Mouse (Mus musculus) intestine, embryonic 14.5 days (tissue): ENCODE data around the gene Hba-a2. TPM values are rescaled to one million over a fixed set of nuclear protein-coding genes. Genes with fewer than 3 reads are reported as not detected.
A peak's percentile ranks its signal among the peaks of the same experiment; 100 is the strongest.

Experiments
- ATAC-seq: fragments of 200-750 bp; cut with Nextera tagmentation; replicated peaks from 2 replicates; pipeline ENCODE4 v1.8.0; 2017; ENCODE audit warnings: low read depth, moderate number of reproducible peaks, moderate TSS enrichment, moderate library complexity; ENCODE audit not compliant: low FRiP score, low TSS enrichment
- DNase-seq: peaks from one replicate; pipeline ENCODE4 v3.0.0-alpha.2; 2018; ENCODE audit warnings: low spot score
- H3K27ac ChIP-seq: fragments of 300-500 bp; sonication (generic); 2 replicates; pipeline ENCODE4 v1.5.1; 2014; ENCODE audit warnings: low read depth, mild to moderate bottlenecking, control low read depth
- H3K27me3 ChIP-seq: fragments of 300-500 bp; sonication (generic); replicated peaks from 2 replicates; pipeline ENCODE4 v1.6.1; 2014; ENCODE audit warnings: low read length, control low read depth; ENCODE audit not compliant: control insufficient read depth, insufficient read depth
- H3K36me3 ChIP-seq: fragments of 300-500 bp; sonication (generic); 2 replicates; pipeline ENCODE4 v1.6.1; 2014; ENCODE audit warnings: low read length, control low read depth; ENCODE audit not compliant: control insufficient read depth, insufficient read depth
- H3K4me1 ChIP-seq: fragments of 300-500 bp; sonication (generic); replicated peaks from 2 replicates; pipeline ENCODE4 v1.6.1; 2014; ENCODE audit warnings: low read length, control low read depth, mixed read lengths; ENCODE audit not compliant: control insufficient read depth, insufficient read depth
- H3K4me2 ChIP-seq: fragments of 300-500 bp; sonication (generic); 2 replicates; pipeline ENCODE4 v1.6.1; 2014; ENCODE audit warnings: low read length
- H3K4me3 ChIP-seq: fragments of 300-500 bp; sonication (generic); 2 replicates; pipeline ENCODE4 v1.5.1; 2014; ENCODE audit warnings: low read depth, low read length, control low read depth, mixed read lengths
- H3K9ac ChIP-seq: fragments of 300-500 bp; sonication (generic); 2 replicates; pipeline ENCODE4 v1.6.1; 2014; ENCODE audit warnings: mild to moderate bottlenecking, low read length
- H3K9me3 ChIP-seq: fragments of 300-500 bp; sonication (generic); 2 replicates; pipeline ENCODE4 v1.6.1; 2016; ENCODE audit warnings: low read length, control low read depth; ENCODE audit not compliant: control insufficient read depth
- WGBS: fragments of 180-500 bp; shearing (Covaris S2); extraction: QIAGEN DNeasy Blood & Tissue Kit; methylation state at CpG from one replicate; pipeline ENCODE4 v1.1.7; 2014; 5-methylcytosine and 5-hydroxymethylcytosine counted together
- polyA plus RNA-seq: library from polyadenylated mRNA; unstranded; fragments of >200 nt; fragmentation: Nextera tagmentation; extraction: Ambion mirVana; gene quantifications from 2 replicates; pipeline ENCODE4 v1.2.1, GENCODE M21; 2014

Gene Hba-a2
- polyA plus RNA-seq, 1 experiment from 2014 or later, result 7,428 TPM

DNA sequence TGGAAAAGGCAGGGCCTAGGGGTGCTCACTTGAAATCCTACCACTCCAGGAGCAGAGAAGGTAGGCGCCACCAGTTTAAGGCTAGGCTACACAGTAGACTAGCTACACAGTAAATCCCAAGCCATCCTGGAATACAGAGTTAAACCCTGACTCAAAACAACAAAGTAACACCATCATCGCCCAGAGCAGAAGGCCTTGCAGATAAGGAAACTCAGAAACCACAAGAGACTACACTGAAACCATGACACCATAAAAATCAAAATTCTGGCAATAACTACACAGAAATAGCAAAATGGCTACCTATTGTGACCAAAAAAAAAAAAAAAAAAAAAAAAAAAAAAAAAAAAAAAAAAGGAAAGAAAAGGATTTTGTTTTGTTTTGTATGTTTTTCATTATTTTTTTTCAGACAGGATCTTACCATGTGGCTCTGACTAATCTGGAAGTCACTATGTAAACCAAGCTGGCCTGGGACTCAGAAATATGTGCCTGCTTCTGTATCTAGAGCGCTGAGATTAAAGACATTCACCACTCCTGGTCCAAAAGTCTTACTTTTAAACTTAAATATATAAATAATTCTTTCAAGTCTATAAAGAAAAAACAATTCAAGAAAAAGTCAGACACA is 31.1 kb upstream of the Hba-a2 start:
- H3K9ac ChIP-seq, result no peak overlapping the region
- H3K27me3 ChIP-seq, result no peaks in the 10 kb centered on the region
- H3K4me1 ChIP-seq, result 0 out of 2 replicates have a peak, but pooled peaks cover 11% of the 10 kb centered on the region
- H3K27ac ChIP-seq, result no peak overlapping the region
- no peaks in the 10 kb centered on the region for H3K9me3 ChIP-seq
- no peak for ATAC-seq
- DNase-seq, result no peak
- H3K36me3 ChIP-seq, result peaks cover 12% of the 10 kb centered on the region
- no peak overlapping the region for H3K4me2 ChIP-seq
- no peak overlapping the region for H3K4me3 ChIP-seq
- 97% methylated on average over 3 of the region's 3 CpGs for WGBS

GRCm38 (mm10) chr11:32266194-32266593 is 30.1 kb upstream of the Hba-a2 start:
- WGBS, result 92% methylated on average over 6 of the region's 6 CpGs
- Histone ChIP-seq H3K36me3 (peaks cover 4% of the 10 kb centered on the region; the same call in 1 of the 2 replicates), H3K9ac (no peak overlapping the region), H3K4me1 (0 out of 2 replicates have a peak, but pooled peaks cover 11% of the 10 kb centered on the region), H3K4me2 (no peak overlapping the region), H3K9me3 (no peaks in the 10 kb centered on the region), H3K4me3 (no peak overlapping the region), H3K27ac (no peak overlapping the region), H3K27me3 (no peaks in the 10 kb centered on the region)
- DNase-seq, result no peak
- ATAC-seq, result no peak

DNA sequence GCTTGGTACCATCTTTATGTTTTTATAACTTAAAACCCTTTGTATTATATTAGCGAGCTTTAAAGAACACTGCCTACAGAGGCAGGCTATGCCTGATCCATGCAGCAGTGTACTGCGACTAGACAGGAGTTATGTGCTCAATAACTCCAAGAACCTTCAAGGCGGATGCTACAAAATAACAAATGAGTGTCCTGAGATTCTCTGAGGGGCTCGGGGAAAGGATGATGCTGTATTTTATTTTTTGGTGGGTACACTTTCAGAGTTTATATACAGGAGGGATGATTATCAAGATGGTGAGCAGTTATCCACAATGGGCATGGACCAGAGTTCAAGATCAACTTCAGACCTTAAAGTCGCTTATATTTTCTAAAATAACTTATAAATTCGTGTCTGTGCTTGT is 29.5 kb upstream of the Hba-a2 start:
- Histone ChIP-seq H3K9me3 (no peaks in the 10 kb centered on the region), H3K4me3 (peak overlapping the region; percentile 89), H3K36me3 (peaks cover under 1% of the 10 kb centered on the region; the same call in 1 of the 2 replicates), H3K9ac (peak overlapping the region; percentile 95), H3K27ac (peak overlapping the region; percentile 92), H3K27me3 (peaks cover 2% of the 10 kb centered on the region; the same call in 1 of the 2 replicates), H3K4me1 (0 out of 2 replicates have a peak, but pooled peaks cover 11% of the 10 kb centered on the region), H3K4me2 (peak overlapping the region; percentile 80)
- 18% methylated on average over 6 of the region's 6 CpGs for WGBS
- ATAC-seq, result no peak; the same call in 1 of the 2 replicates
- DNase-seq, result no peak

GRCm38 (mm10) chr11:32267188-32267884 is 29.0 kb upstream of the Hba-a2 start, which contains the start of gene Nprl3:
Nprl3 (minus strand) TSS chr11:32267707.
- peak within 1 kb of the TSS; percentile 92 for H3K27ac ChIP-seq
- H3K4me2 ChIP-seq, result peak within 1 kb of the TSS; percentile 80
- peak within 1 kb of the TSS; percentile 95 for H3K9ac ChIP-seq
- peaks cover 5% of the 10 kb centered on the region; the same call in 1 of the 2 replicates for H3K27me3 ChIP-seq
- H3K36me3 ChIP-seq, result no peaks in the 10 kb centered on the region
- ATAC-seq, result peak; percentile 99
- H3K4me1 ChIP-seq, result 0 out of 2 replicates have a peak, but pooled peaks cover 11% of the 10 kb centered on the region
- no peaks in the 10 kb centered on the region for H3K9me3 ChIP-seq
- DNase-seq, result peak; percentile 94
- H3K4me3 ChIP-seq, result peak within 1 kb of the TSS; percentile 89
- under 1% methylated on average over 54 of the region's 54 CpGs for WGBS

DNA sequence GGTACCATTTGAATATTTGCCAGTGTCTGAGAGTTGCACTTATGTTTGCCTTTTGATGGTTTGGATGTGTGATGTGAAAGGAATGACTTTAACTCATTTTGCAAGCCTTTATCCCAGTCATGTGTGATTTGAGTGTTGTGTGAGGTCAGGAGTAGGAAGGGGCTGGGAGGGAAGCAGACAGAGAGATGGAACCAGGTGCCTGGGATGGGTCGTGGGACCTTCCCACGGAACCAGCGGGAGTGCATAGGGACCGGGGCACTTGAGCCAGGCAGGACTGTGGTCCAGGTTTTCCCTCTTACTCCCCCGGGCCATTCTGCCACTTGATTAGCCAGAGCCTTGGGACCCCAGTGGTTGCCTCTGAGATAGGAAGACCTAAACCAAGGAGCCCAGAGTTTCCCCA is 28.3 kb upstream of the Hba-a2 start:
- Histone ChIP-seq H3K27ac (peak overlapping the region; percentile 92), H3K36me3 (no peaks in the 10 kb centered on the region), H3K4me2 (peak overlapping the region; percentile 80), H3K4me3 (peak overlapping the region; percentile 89), H3K27me3 (peaks cover 5% of the 10 kb centered on the region; the same call in 1 of the 2 replicates), H3K9ac (peak overlapping the region; percentile 95), H3K9me3 (no peaks in the 10 kb centered on the region), H3K4me1 (0 out of 2 replicates have a peak, but pooled peaks cover 9% of the 10 kb centered on the region)
- peak; percentile 54 for DNase-seq
- 0 out of 2 replicates have a peak, but pooled peaks have one; percentile 6 for ATAC-seq
- 21% methylated on average over 5 of the region's 5 CpGs for WGBS

GRCm38 (mm10) chr11:32268952-32269351 is 27.3 kb upstream of the Hba-a2 start:
- DNase-seq (no peak), ATAC-seq (no peak)
- WGBS, result 85% methylated on average over 5 of the region's 5 CpGs

GRCm38 (mm10) chr11:32271178-32271577 is 25.1 kb upstream of the Hba-a2 start:
- H3K4me3 ChIP-seq, result no peak overlapping the region
- no peaks in the 10 kb centered on the region for H3K36me3 ChIP-seq
- H3K9me3 ChIP-seq, result no peaks in the 10 kb centered on the region
- H3K9ac ChIP-seq, result no peak overlapping the region
- WGBS, result 53% methylated on average over 4 of the region's 4 CpGs
- H3K27me3 ChIP-seq, result peaks cover 5% of the 10 kb centered on the region; the same call in 1 of the 2 replicates
- ATAC-seq, result no peak
- no peak overlapping the region for H3K4me2 ChIP-seq
- no peak overlapping the region for H3K27ac ChIP-seq
- H3K4me1 ChIP-seq, result 0 out of 2 replicates have a peak, but pooled peaks cover 8% of the 10 kb centered on the region
- DNase-seq, result no peak

More at GRCm38 (mm10) chr11:32268952-32269351, 27.3 kb upstream of the Hba-a2 start:
- H3K9me3 ChIP-seq, result no peaks in the 10 kb centered on the region
- H3K36me3 ChIP-seq, result no peaks in the 10 kb centered on the region
- H3K27me3 ChIP-seq, result peaks cover 5% of the 10 kb centered on the region; the same call in 1 of the 2 replicates
- no peak overlapping the region for H3K27ac ChIP-seq
- no peak overlapping the region for H3K9ac ChIP-seq
- H3K4me3 ChIP-seq, result no peak overlapping the region
- 0 out of 2 replicates have a peak, but pooled peaks cover 8% of the 10 kb centered on the region for H3K4me1 ChIP-seq
- no peak overlapping the region for H3K4me2 ChIP-seq

GRCm38 (mm10) chr11:32276347-32276746 is 19.9 kb upstream of the Hba-a2 start, which contains the start of gene Hba-x:
Hba-x (plus strand) TSS chr11:32276400.
- 65% methylated on average over 3 of the region's 3 CpGs for WGBS
- H3K27ac ChIP-seq, result no peak within 1 kb of the TSS

More at GRCm38 (mm10) chr11:32276347-32276746, 19.9 kb upstream of the Hba-a2 start, which contains the start of gene Hba-x:
- Histone ChIP-seq H3K36me3 (no peaks in the 10 kb centered on the region), H3K4me3 (no peak within 1 kb of the TSS), H3K9me3 (no peaks in the 10 kb centered on the region), H3K9ac (no peak within 1 kb of the TSS), H3K4me2 (no peak within 1 kb of the TSS), H3K27me3 (peaks cover 23% of the 10 kb centered on the region; the same call in 1 of the 2 replicates), H3K4me1 (no peaks in the 10 kb centered on the region)
- no peak for ATAC-seq
- DNase-seq, result no peak
